In the genomic region with DNA sequence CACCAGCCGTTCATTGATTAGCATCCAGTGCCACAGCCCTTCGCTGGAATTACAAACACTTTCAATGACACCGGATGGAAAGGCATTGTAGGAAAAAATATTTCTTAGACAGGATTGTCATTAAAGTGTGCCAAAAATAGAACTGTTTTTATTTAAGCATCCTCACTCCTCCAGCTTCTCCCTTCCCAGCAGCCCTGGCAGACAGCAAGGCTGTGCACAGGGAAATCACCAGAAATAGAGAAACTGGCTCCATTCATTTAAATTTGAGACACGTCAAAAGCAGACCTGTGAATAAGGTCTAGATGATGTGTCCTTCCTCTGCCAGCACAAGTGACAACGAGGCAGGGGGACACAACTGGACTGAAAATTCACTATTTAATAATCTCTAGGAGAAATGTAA, we compare ENCODE assay signal across 13 mouse cellular contexts.
A peak's percentile ranks its signal among the peaks of the same experiment; 100 is the strongest.
DNase-seq lines count a peak whose midpoint lies in the region; ATAC-seq and TF ChIP-seq lines count a peak whose summit lies in the region.
"Had no signal": no experiment of that assay in that cellular context is flagged by ENCODE, and none has a peak within 500 bp of the region (broad histone marks: within the 10 kb centered on the region; RNA-seq: fewer than 3 reads in every experiment).

No protein-coding gene starts in this region.

- TF ChIP-seq EP300 in heart, postnatal 0 days (IDR thresholded peaks at IDR 0.05; ENCODE audit: low read depth) = no peak

- H3K9ac ChIP-seq in heart, postnatal 0 days (replicated peaks; ENCODE audit: low read depth, low read length) = no peak overlapping the region
- H3K9ac ChIP-seq: liver, postnatal 0 days had no signal

- peak overlapping the region; percentile 39; the same call in 1 of the 2 replicates for H3K4me2 ChIP-seq in heart, postnatal 0 days (ENCODE audit: low read depth, low read length)

- no peak for ATAC-seq in heart, postnatal 0 days (ENCODE audit: insufficient read depth, low read depth)
- ATAC-seq: CD4-positive, CD25-positive, alpha-beta regulatory T cell, adult 4 months; liver, postnatal 0 days had no signal

- 61% methylated on average over 5 of the region's 5 CpGs for WGBS in heart, embryonic 10.5 days
- WGBS in heart, postnatal 0 days = 28% methylated on average over 5 of the region's 5 CpGs

- peak overlapping the region; percentile 52; the same call in 1 of the 2 replicates for H3K27ac ChIP-seq in heart, embryonic 10.5 days
- peak overlapping the region; percentile 24; the same call in 1 of the 2 replicates for H3K27ac ChIP-seq in layer of hippocampus, adult 2 months
- peak overlapping the region; percentile 61 for H3K27ac ChIP-seq in heart, postnatal 0 days (ENCODE audit: low read depth)

- H3K4me1 ChIP-seq in heart, embryonic 10.5 days = peaks cover 21% of the 10 kb centered on the region
- peaks cover 15% of the 10 kb centered on the region for H3K4me1 ChIP-seq in heart, postnatal 0 days (ENCODE audit: control insufficient read depth, insufficient read depth)

- no peaks in the 10 kb centered on the region for H3K27me3 ChIP-seq in heart, embryonic 10.5 days (ENCODE audit: insufficient read depth, poor library complexity, severe bottlenecking)
- no peaks in the 10 kb centered on the region for H3K27me3 ChIP-seq in heart, postnatal 0 days (ENCODE audit: control insufficient read depth, insufficient read depth, low read length)

- no peak for DNase-seq in heart, embryonic 10.5 days (ENCODE audit: low spot score)
- no peak for DNase-seq in heart, adult 9 months (ENCODE audit: low spot score in 2 of 2)
- no peak for DNase-seq in layer of hippocampus, adult 2 months (ENCODE audit: low spot score in 2 of 2)
- DNase-seq in layer of hippocampus, postnatal 10 days (ENCODE audit: low spot score in 2 of 2) = no peak
- DNase-seq in brain, adult 2 months (ENCODE audit: low read depth, low spot score) = peak; percentile 61
- DNase-seq in heart, postnatal 0 days (ENCODE audit: low spot score) = peak; percentile 9
- DNase-seq in adrenal gland, adult 18-20 months (ENCODE audit: low spot score in 2 of 2) = no peak
- DNase-seq: cerebellum, adult 9-11 months; gastrocnemius, postnatal 14 days; liver, postnatal 0 days; thymus, postnatal 14 days had no signal

- no peak for TF ChIP-seq CTCF in layer of hippocampus, adult 2 months (conservative IDR thresholded peaks at IDR 0.05)
- TF ChIP-seq CTCF in heart, postnatal 0 days (IDR thresholded peaks at IDR 0.05; ENCODE audit: low read depth) = no peak

- H3K9me3 ChIP-seq in heart, embryonic 10.5 days = no peaks in the 10 kb centered on the region
- no peaks in the 10 kb centered on the region for H3K9me3 ChIP-seq in heart, postnatal 0 days (replicated peaks; ENCODE audit: control insufficient read depth, low read length)

- no peaks in the 10 kb centered on the region for H3K36me3 ChIP-seq in heart, embryonic 10.5 days
- H3K36me3 ChIP-seq in heart, postnatal 0 days (replicated peaks; ENCODE audit: control insufficient read depth, insufficient read depth, low read length) = no peaks in the 10 kb centered on the region

- H3K4me3 ChIP-seq in heart, embryonic 10.5 days = no peak overlapping the region
- H3K4me3 ChIP-seq in layer of hippocampus, adult 2 months = no peak overlapping the region
- no peak overlapping the region for H3K4me3 ChIP-seq in heart, postnatal 0 days (ENCODE audit: low read depth, low read length)
- H3K4me3 ChIP-seq: erythroblast, embryonic 14.5 days had no signal

Comparison
In these comparisons a context has a peak if more than half of its experiments do, and no peak if none do; other contexts are left out.
1. DNase-seq: peak in brain, adult 2 months (single experiment) and heart, postnatal 0 days (single experiment); none in heart, embryonic 10.5 days (single experiment), heart, adult 9 months (0 of 2), layer of hippocampus, adult 2 months (0 of 2), layer of hippocampus, postnatal 10 days (0 of 2) and adrenal gland, adult 18-20 months (0 of 2).
2. Peak in every context shown above with its lines, with median percentiles within 50 percentile points of each other: H3K27ac ChIP-seq.